Mouse (Mus musculus): ENCODE results near the gene Tpra1. TPM values are rescaled to one million over a fixed set of nuclear protein-coding genes. Genes with fewer than 3 reads are reported as not detected.
A peak's percentile ranks its signal among the peaks of the same experiment; 100 is the strongest.

Gene Tpra1
- polyA plus RNA-seq, 1 experiment from 2014 or later, result 45.4 TPM

- Histone ChIP-seq H3K4me1 (peaks cover 28% of the 10 kb centered on the region), H3K36me3 (ENCODE audit: poor library complexity, severe bottlenecking) (peaks cover 57% of the 10 kb centered on the region), H3K27ac (no peak overlapping the region), H3K4me3 (no peak overlapping the region), H3K9me3 (replicated peaks) (no peaks in the 10 kb centered on the region), H3K9ac (no peak overlapping the region), H3K27me3 (no peaks in the 10 kb centered on the region), H3K4me2 (no peak overlapping the region)
- WGBS, result 90% methylated on average over 6 of the region's 6 CpGs
- no peak for ATAC-seq
Measured at GRCm38 (mm10) chr6:88895943-88896342, 6.1 kb upstream of the Tpra1 start.

GRCm38 (mm10) chr6:88897246-88897645, 4.8 kb upstream of the Tpra1 start:
- WGBS, result 68% methylated on average over 7 of the region's 7 CpGs
- Histone ChIP-seq H3K27ac (no peak overlapping the region), H3K36me3 (ENCODE audit: poor library complexity, severe bottlenecking) (peaks cover 44% of the 10 kb centered on the region), H3K9me3 (replicated peaks) (no peaks in the 10 kb centered on the region), H3K27me3 (no peaks in the 10 kb centered on the region), H3K9ac (peak overlapping the region; percentile 54), H3K4me2 (peak overlapping the region; percentile 73), H3K4me3 (peak overlapping the region; percentile 62), H3K4me1 (peaks cover 36% of the 10 kb centered on the region)
- no peak for ATAC-seq

- H3K36me3 ChIP-seq (ENCODE audit: poor library complexity, severe bottlenecking), result peaks cover 32% of the 10 kb centered on the region
- under 1% methylated on average over 33 of the region's 33 CpGs for WGBS
- no peaks in the 10 kb centered on the region for H3K27me3 ChIP-seq
- H3K27ac ChIP-seq, result peak within 1 kb of the TSS; percentile 81
- peak within 1 kb of the TSS; percentile 75 for H3K9ac ChIP-seq
- H3K4me2 ChIP-seq, result peak within 1 kb of the TSS; percentile 73
- no peaks in the 10 kb centered on the region for H3K9me3 ChIP-seq (replicated peaks)
- H3K4me3 ChIP-seq, result peak within 1 kb of the TSS; percentile 62
- H3K4me1 ChIP-seq, result peaks cover 47% of the 10 kb centered on the region
- peak; percentile 84 for ATAC-seq
Measured at GRCm38 (mm10) chr6:88898534-88899048, 3.5 kb upstream of the Tpra1 start, which contains the start of gene Mcm2. Gene Mcm2 (minus strand): TSS chr6:88898780.

GRCm38 (mm10) chr6:88899086-88899485, 3.0 kb upstream of the Tpra1 start:
- H3K9me3 ChIP-seq (replicated peaks), result no peaks in the 10 kb centered on the region
- peaks cover 52% of the 10 kb centered on the region for H3K4me1 ChIP-seq
- peak overlapping the region; percentile 73 for H3K4me2 ChIP-seq
- H3K9ac ChIP-seq, result no peak overlapping the region
- H3K27me3 ChIP-seq, result no peaks in the 10 kb centered on the region
- WGBS, result 58% methylated on average over 4 of the region's 4 CpGs
- no peak overlapping the region for H3K27ac ChIP-seq
- peak overlapping the region; percentile 62; the same call in 1 of the 2 replicates for H3K4me3 ChIP-seq
- no peak for ATAC-seq
- peaks cover 27% of the 10 kb centered on the region for H3K36me3 ChIP-seq (ENCODE audit: poor library complexity, severe bottlenecking)

- Histone ChIP-seq H3K4me3 (no peak overlapping the region), H3K27ac (no peak overlapping the region), H3K27me3 (no peaks in the 10 kb centered on the region), H3K36me3 (ENCODE audit: poor library complexity, severe bottlenecking) (peaks cover 22% of the 10 kb centered on the region), H3K9me3 (replicated peaks) (no peaks in the 10 kb centered on the region), H3K9ac (no peak overlapping the region), H3K4me2 (no peak overlapping the region), H3K4me1 (peaks cover 55% of the 10 kb centered on the region)
- WGBS, result 89% methylated on average over 2 of the region's 2 CpGs
- no peak for ATAC-seq
Measured at GRCm38 (mm10) chr6:88899628-88900027, 2.4 kb upstream of the Tpra1 start.

- Histone ChIP-seq H3K4me2 (peak overlapping the region; percentile 95), H3K27me3 (no peaks in the 10 kb centered on the region), H3K9ac (peak overlapping the region; percentile 85), H3K4me3 (peak overlapping the region; percentile 83), H3K9me3 (replicated peaks) (no peaks in the 10 kb centered on the region), H3K27ac (peak overlapping the region; percentile 82; the same call in 1 of the 2 replicates), H3K4me1 (peaks cover 46% of the 10 kb centered on the region), H3K36me3 (ENCODE audit: poor library complexity, severe bottlenecking) (peaks cover 3% of the 10 kb centered on the region; the same call in 1 of the 2 replicates)
- ATAC-seq, result 0 out of 2 replicates have a peak, but pooled peaks have one; percentile 1
- WGBS, result 6% methylated on average over 5 of the region's 5 CpGs
Measured at GRCm38 (mm10) chr6:88901471-88901870, 580 bp upstream of the Tpra1 start.

GRCm38 (mm10) chr6:88903708-88904107, 1.7 kb downstream of the Tpra1 start:
- Histone ChIP-seq H3K4me1 (peaks cover 36% of the 10 kb centered on the region), H3K27ac (no peak overlapping the region), H3K9me3 (replicated peaks) (no peaks in the 10 kb centered on the region), H3K27me3 (no peaks in the 10 kb centered on the region), H3K9ac (peak overlapping the region; percentile 85; the same call in 1 of the 2 replicates), H3K36me3 (ENCODE audit: poor library complexity, severe bottlenecking) (no peaks in the 10 kb centered on the region; the same call in 1 of the 2 replicates), H3K4me2 (peak overlapping the region; percentile 95), H3K4me3 (0 out of 2 replicates have a peak overlapping the region, but pooled peaks have one; percentile 83)
- no peak for ATAC-seq
- 82% methylated on average over 5 of the region's 5 CpGs for WGBS

- Histone ChIP-seq H3K36me3 (ENCODE audit: poor library complexity, severe bottlenecking) (peaks cover 1% of the 10 kb centered on the region; the same call in 1 of the 2 replicates), H3K9ac (no peak overlapping the region), H3K27ac (no peak overlapping the region), H3K4me3 (no peak overlapping the region), H3K4me1 (peaks cover 36% of the 10 kb centered on the region), H3K27me3 (no peaks in the 10 kb centered on the region), H3K4me2 (no peak overlapping the region), H3K9me3 (replicated peaks) (no peaks in the 10 kb centered on the region)
- 88% methylated on average over 4 of the region's 4 CpGs for WGBS
- no peak for ATAC-seq
Measured at GRCm38 (mm10) chr6:88904456-88904974, 2.5 kb downstream of the Tpra1 start.

GRCm38 (mm10) chr6:88905042-88905441, 3.0 kb downstream of the Tpra1 start:
- H3K36me3 ChIP-seq (ENCODE audit: poor library complexity, severe bottlenecking), result peaks cover 6% of the 10 kb centered on the region; the same call in 1 of the 2 replicates
- no peak overlapping the region for H3K4me3 ChIP-seq
- no peak overlapping the region; the same call in 1 of the 2 replicates for H3K27ac ChIP-seq
- no peak for ATAC-seq
- H3K9me3 ChIP-seq (replicated peaks), result no peaks in the 10 kb centered on the region
- WGBS, result 79% methylated on average over 7 of the region's 7 CpGs
- H3K4me2 ChIP-seq, result no peak overlapping the region
- peaks cover 36% of the 10 kb centered on the region for H3K4me1 ChIP-seq
- no peaks in the 10 kb centered on the region for H3K27me3 ChIP-seq
- no peak overlapping the region for H3K9ac ChIP-seq

- H3K4me3 ChIP-seq, result no peak overlapping the region
Measured at GRCm38 (mm10) chr6:88906369-88907108, 4.5 kb downstream of the Tpra1 start.

GRCm38 (mm10) chr6:88909151-88909550, 7.1 kb downstream of the Tpra1 start:
- Histone ChIP-seq H3K27me3 (no peaks in the 10 kb centered on the region), H3K9ac (no peak overlapping the region), H3K36me3 (ENCODE audit: poor library complexity, severe bottlenecking) (peaks cover 34% of the 10 kb centered on the region), H3K9me3 (replicated peaks) (no peaks in the 10 kb centered on the region), H3K27ac (no peak overlapping the region), H3K4me2 (no peak overlapping the region), H3K4me3 (no peak overlapping the region), H3K4me1 (peaks cover 12% of the 10 kb centered on the region)
- no peak for ATAC-seq
- WGBS, result 92% methylated on average over 6 of the region's 6 CpGs

More at GRCm38 (mm10) chr6:88906369-88907108, 4.5 kb downstream of the Tpra1 start:
- peaks cover 21% of the 10 kb centered on the region for H3K36me3 ChIP-seq (ENCODE audit: poor library complexity, severe bottlenecking)
- peak overlapping the region; percentile 18; the same call in 1 of the 2 replicates for H3K4me2 ChIP-seq
- no peak overlapping the region for H3K9ac ChIP-seq
- no peaks in the 10 kb centered on the region for H3K9me3 ChIP-seq (replicated peaks)
- no peak overlapping the region for H3K27ac ChIP-seq
- no peaks in the 10 kb centered on the region for H3K27me3 ChIP-seq
- WGBS, result 23% methylated on average over 16 of the region's 16 CpGs
- peaks cover 32% of the 10 kb centered on the region for H3K4me1 ChIP-seq
- ATAC-seq, result peak; percentile 32; the same call in 1 of the 2 replicates

GRCm38 (mm10) chr6:88913022-88913421, 11.0 kb downstream of the Tpra1 start:
- no peak overlapping the region for H3K9ac ChIP-seq
- H3K4me3 ChIP-seq, result no peak overlapping the region
- H3K4me2 ChIP-seq, result no peak overlapping the region
- WGBS, result 87% methylated on average over 4 of the region's 4 CpGs
- no peaks in the 10 kb centered on the region for H3K27me3 ChIP-seq
- ATAC-seq, result no peak
- H3K36me3 ChIP-seq (ENCODE audit: poor library complexity, severe bottlenecking), result peaks cover 34% of the 10 kb centered on the region
- H3K4me1 ChIP-seq, result no peaks in the 10 kb centered on the region
- H3K9me3 ChIP-seq (replicated peaks), result no peaks in the 10 kb centered on the region
- no peak overlapping the region for H3K27ac ChIP-seq

All from forebrain, embryonic 13.5 days (tissue).